Mouse (Mus musculus): ENCODE data around the gene Gsc2. TPM values are rescaled to one million over a fixed set of nuclear protein-coding genes. Genes with fewer than 3 reads are reported as not detected.

The Gsc2 gene
- total and polyA plus RNA-seq, 3 experiments = not detected

DNA sequence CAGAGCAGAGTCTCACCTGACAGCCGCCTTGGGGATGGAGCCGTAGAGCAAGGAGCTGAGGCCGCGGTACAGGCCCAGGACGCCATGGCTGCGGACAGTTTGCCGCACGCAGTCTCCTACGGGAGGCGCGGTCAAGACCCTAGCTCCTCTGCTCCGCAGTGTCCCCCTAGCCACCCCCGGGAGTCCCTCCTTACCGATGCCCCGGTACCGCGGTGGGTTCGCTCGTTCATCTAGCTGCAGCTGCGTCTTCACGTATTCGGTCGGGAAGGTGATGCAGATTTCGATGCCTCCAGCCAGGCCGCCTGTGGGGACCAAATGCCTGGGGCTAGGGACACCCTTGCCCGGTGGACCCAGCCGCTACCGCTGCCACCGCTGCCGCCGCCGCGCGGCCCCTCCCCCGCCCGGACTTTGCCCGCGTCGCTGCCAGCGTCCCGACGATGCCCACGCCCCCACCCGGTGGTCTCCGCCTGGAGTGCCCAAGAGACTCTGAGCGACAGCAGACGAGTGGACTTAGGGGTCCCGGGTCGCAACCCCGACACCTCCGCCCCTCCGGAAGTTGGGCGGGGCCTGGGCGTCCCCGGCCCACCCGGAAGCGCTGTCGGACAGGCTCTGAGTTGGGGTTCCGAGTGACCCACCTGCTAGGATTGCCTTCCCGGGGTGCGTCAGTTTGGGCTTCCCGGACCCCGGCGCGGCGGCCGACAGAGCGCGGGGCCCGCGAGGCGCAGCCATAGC lies 12.7 kb upstream of the Gsc2 start (continued):
- no peak for TF ChIP-seq BHLHE40 (IDR thresholded peaks at IDR 0.05; ENCODE audit: borderline replicate concordance, low read depth, low read length)
- no peak for TF ChIP-seq NELFE (IDR thresholded peaks at IDR 0.05; ENCODE audit: low read depth, low read length)
- 0 out of 2 replicates have a peak, but pooled peaks have one; percentile 4 for TF ChIP-seq ETS1 (IDR thresholded peaks at IDR 0.05; ENCODE audit: low read depth, low read length)
- no peak for TF ChIP-seq ZMIZ1 (IDR thresholded peaks at IDR 0.05; ENCODE audit: low read depth, low read length)
- no peak for TF ChIP-seq NRF1 (IDR thresholded peaks at IDR 0.05; ENCODE audit: insufficient read depth, low read depth, low read length, poor library complexity, severe bottlenecking)
- no peak for TF ChIP-seq POLR2AphosphoS2 (IDR thresholded peaks at IDR 0.05; ENCODE audit: low read length)
- no peak for TF ChIP-seq JUND (IDR thresholded peaks at IDR 0.05; ENCODE audit: low read depth, low read length)

DNA sequence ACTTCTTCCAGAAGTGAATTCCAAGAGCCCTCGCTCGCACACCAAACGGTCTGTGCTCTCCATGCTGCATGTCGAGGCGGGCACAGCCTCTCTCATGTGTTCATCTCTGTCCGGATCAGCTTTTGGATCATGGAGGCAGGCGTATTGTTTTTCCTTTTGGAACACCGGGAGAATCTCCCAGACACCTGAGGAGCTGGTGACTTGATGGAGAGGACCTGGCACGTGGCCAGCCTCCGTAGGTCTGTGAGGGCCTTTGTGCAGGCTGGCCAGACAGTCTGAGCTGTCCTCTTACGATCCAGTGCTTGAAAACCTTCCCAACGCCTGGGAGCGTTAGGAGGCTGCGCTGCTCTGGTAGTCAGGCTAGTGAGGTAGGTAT lies 7.3 kb upstream of the Gsc2 start:
- no peak for DNase-seq (ENCODE audit: low read depth, low spot score)
- Histone ChIP-seq H3K36me3 (ENCODE audit: control insufficient read depth in 1 of 2, insufficient read depth in 2 of 2, low read length in 2 of 2) (peaks cover 0 to 3% of the 10 kb centered on the region in 2 experiments; a peak in 1 of 4 replicates), H3K9me3 (replicated peaks; ENCODE audit: insufficient read depth, low read length) (no peaks in the 10 kb centered on the region), H3K79me2 (ENCODE audit: control insufficient read depth, insufficient read depth, low read length, poor library complexity) (peaks cover 8% of the 10 kb centered on the region), H3K27ac (ENCODE audit: control insufficient read depth, low read depth, low read length) (peak overlapping the region; percentile 65), H3K4me1 (ENCODE audit: control insufficient read depth in 1 of 2, insufficient read depth in 2 of 2, low read length in 2 of 2) (peaks cover 0 to 11% of the 10 kb centered on the region in 2 experiments; a peak in 3 of 4 replicates), H3K9ac (ENCODE audit: control insufficient read depth, low read depth, low read length, poor library complexity, severe bottlenecking) (peak overlapping the region; percentile 88), H3K4me3 (ENCODE audit: control insufficient read depth in 1 of 2, insufficient read depth in 1 of 2, low read depth in 2 of 2, low read length in 2 of 2) (peak overlapping the region; percentile 90 to 93), H3K27me3 (ENCODE audit: control insufficient read depth in 1 of 2, insufficient read depth in 2 of 2, low read length in 2 of 2) (no peaks in the 10 kb centered on the region)
- TF ChIP-seq ZC3H11A (IDR thresholded peaks at IDR 0.05; ENCODE audit: low read depth, low read length) (no peak), TAL1 (IDR thresholded peaks at IDR 0.05; ENCODE audit: low read length) (no peak), USF1 (IDR thresholded peaks at IDR 0.05; ENCODE audit: low read depth, low read length) (no peak), ZNF384 (IDR thresholded peaks at IDR 0.05; ENCODE audit: low read depth, low read length) (no peak)

DNA sequence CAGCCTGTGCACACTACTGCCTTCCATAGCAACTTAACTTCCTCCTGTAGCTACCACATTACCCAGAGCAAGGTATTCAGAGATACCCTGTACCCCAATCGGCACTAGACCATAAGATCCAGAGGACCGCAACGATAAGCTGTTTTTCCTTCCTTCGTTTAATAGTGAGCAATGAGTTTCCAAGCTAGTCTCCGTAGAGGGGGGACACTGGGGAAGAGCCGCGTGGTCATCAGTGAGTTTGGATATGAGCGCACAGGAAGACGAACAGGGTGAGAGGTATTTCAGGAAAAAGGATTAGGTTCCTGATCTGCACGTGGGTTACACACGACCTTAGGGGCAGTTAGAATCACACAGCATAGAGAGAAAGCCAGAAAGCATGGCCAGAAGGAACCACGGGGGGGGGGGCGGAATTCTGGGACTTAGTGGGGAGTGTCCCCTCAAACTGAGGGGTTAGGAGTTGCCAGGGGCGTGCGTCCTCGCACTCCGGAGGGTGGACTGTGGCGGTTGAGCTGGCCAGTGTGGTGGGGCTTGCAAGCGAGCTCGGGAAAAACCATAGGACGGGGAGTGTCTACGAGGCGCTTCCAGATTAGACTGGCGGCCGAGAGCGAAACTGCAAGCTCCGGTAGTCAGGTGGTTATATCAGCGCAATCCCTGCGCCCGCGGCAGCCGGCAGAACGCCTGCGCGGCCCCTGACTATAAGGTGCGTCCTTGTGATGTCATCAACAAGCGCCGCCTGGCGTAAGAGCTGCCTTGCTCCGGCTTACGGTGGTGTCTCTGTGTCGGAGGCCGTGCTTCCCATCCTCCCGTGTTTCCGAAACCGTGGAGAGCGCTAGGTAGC lies 6.7 kb upstream of the Gsc2 start:
- Histone ChIP-seq H3K4me3 (ENCODE audit: control insufficient read depth in 1 of 2, insufficient read depth in 1 of 2, low read depth in 2 of 2, low read length in 2 of 2) (peak overlapping the region; percentile 90 to 93), H3K79me2 (ENCODE audit: control insufficient read depth, insufficient read depth, low read length, poor library complexity) (peaks cover 7% of the 10 kb centered on the region), H3K4me1 (ENCODE audit: control insufficient read depth in 1 of 2, insufficient read depth in 2 of 2, low read length in 2 of 2) (peaks cover 0 to 11% of the 10 kb centered on the region in 2 experiments; a peak in 3 of 4 replicates), H3K27ac (ENCODE audit: control insufficient read depth, low read depth, low read length) (peak overlapping the region; percentile 89), H3K36me3 (ENCODE audit: control insufficient read depth in 1 of 2, insufficient read depth in 2 of 2, low read length in 2 of 2) (no peaks in the 10 kb centered on the region; a peak in 1 of 4 replicates), H3K9me3 (replicated peaks; ENCODE audit: insufficient read depth, low read length) (no peaks in the 10 kb centered on the region), H3K9ac (ENCODE audit: control insufficient read depth, low read depth, low read length, poor library complexity, severe bottlenecking) (peak overlapping the region; percentile 88), H3K27me3 (ENCODE audit: control insufficient read depth in 1 of 2, insufficient read depth in 2 of 2, low read length in 2 of 2) (no peaks in the 10 kb centered on the region)
- peak; percentile 99 for DNase-seq (ENCODE audit: low read depth, low spot score)
- TF ChIP-seq TAL1 (IDR thresholded peaks at IDR 0.05; ENCODE audit: low read length) (0 out of 2 replicates have a peak, but pooled peaks have one; percentile 21), ZNF384 (IDR thresholded peaks at IDR 0.05; ENCODE audit: low read depth, low read length) (no peak), ZC3H11A (IDR thresholded peaks at IDR 0.05; ENCODE audit: low read depth, low read length) (no peak), USF2 (IDR thresholded peaks at IDR 0.05; ENCODE audit: borderline replicate concordance in 1 of 2, insufficient read depth in 1 of 2, low read depth in 1 of 2, low read length in 2 of 2) (no peak), TBP (IDR thresholded peaks at IDR 0.05; ENCODE audit: low read depth, low read length) (peak; percentile 93), MYC (IDR thresholded peaks at IDR 0.05; ENCODE audit: low read depth, low read length) (peak; percentile 92), UBTF (IDR thresholded peaks at IDR 0.05; ENCODE audit: borderline replicate concordance, insufficient read depth, low read depth, low read length) (no peak), JUND (IDR thresholded peaks at IDR 0.05; ENCODE audit: low read depth, low read length) (no peak), POLR2AphosphoS2 (IDR thresholded peaks at IDR 0.05; ENCODE audit: low read length) (peak; percentile 77), CHD1 (IDR thresholded peaks at IDR 0.05; ENCODE audit: low read depth, low read length) (no peak; the same call in 1 of the 2 replicates), HCFC1 (IDR thresholded peaks at IDR 0.05; ENCODE audit: low read depth, low read length) (peak; percentile 93), SIN3A (IDR thresholded peaks at IDR 0.05; ENCODE audit: low read length) (peak; percentile 91), GATA1 (IDR thresholded peaks at IDR 0.05; ENCODE audit: low read depth, low read length) (0 out of 2 replicates have a peak, but pooled peaks have one; percentile 15), MXI1 (IDR thresholded peaks at IDR 0.05; ENCODE audit: low read depth, low read length) (peak; percentile 70; the same call in 1 of the 2 replicates), RAD21 (IDR thresholded peaks at IDR 0.05; ENCODE audit: low read depth, low read length) (no peak), ZKSCAN1 (IDR thresholded peaks at IDR 0.05; ENCODE audit: low read depth, low read length) (no peak), KAT2A (conservative IDR thresholded peaks at IDR 0.05; ENCODE audit: low read depth, low read length) (peak; percentile 77), ELF1 (IDR thresholded peaks at IDR 0.05; ENCODE audit: low read depth, low read length) (peak; percentile 62), POLR2A (IDR thresholded peaks at IDR 0.05; ENCODE audit: control insufficient read depth in 1 of 2, insufficient read depth in 1 of 2, low read depth in 1 of 2, low read length in 2 of 2, poor library complexity in 1 of 2) (peak; percentile 66 to 92; a peak in 3 of 4 replicates)

All from MEL (cell line).